Mouse (Mus musculus) ES-Bruce4 (cell line): ENCODE measurements at regions not wholly inside any gene's neighbourhood (a gene's known extent, or its start where the extent isn't known, plus 50 kb on each side); places are given as distances from the start of the nearest gene placed in this dataset.

Source experiments
- H3K27ac ChIP-seq: 2 replicates; pipeline ENCODE4 v1.5.1; 2012; ENCODE audit warnings: low read length, inconsistent platforms; ENCODE audit not compliant: insufficient read depth
- H3K27me3 ChIP-seq: 2 replicates; pipeline ENCODE4 v1.6.1; 2012; ENCODE audit warnings: mild to moderate bottlenecking, low read length, inconsistent platforms; ENCODE audit not compliant: control insufficient read depth, poor library complexity, insufficient read depth, severe bottlenecking
- H3K36me3 ChIP-seq: 2 replicates; pipeline ENCODE4 v1.6.1; 2012; ENCODE audit warnings: inconsistent platforms, mild to moderate bottlenecking, low read length, moderate library complexity; ENCODE audit not compliant: control insufficient read depth, poor library complexity, insufficient read depth, severe bottlenecking
- H3K4me1 ChIP-seq: one replicate; pipeline ENCODE4 v1.8.1; 2011; ENCODE audit warnings: low read length; ENCODE audit not compliant: control insufficient read depth, insufficient read depth
- H3K4me3 ChIP-seq: 2 replicates; pipeline ENCODE4 v1.5.1; 2011; ENCODE audit warnings: low read depth, mild to moderate bottlenecking, low read length
- H3K9ac ChIP-seq: 2 replicates; pipeline ENCODE4 v1.6.1; 2012; ENCODE audit warnings: low read depth, mild to moderate bottlenecking, inconsistent platforms; ENCODE audit not compliant: poor library complexity, severe bottlenecking
- H3K9me3 ChIP-seq: replicated peaks from 2 replicates; pipeline ENCODE4 v1.6.1; 2012; ENCODE audit warnings: mild to moderate bottlenecking, low read length, inconsistent platforms; ENCODE audit not compliant: control insufficient read depth, poor library complexity, insufficient read depth, severe bottlenecking
- CTCF ChIP-seq: IDR thresholded peaks from one replicate; pipeline ENCODE4 v1.8.1; 2011; ENCODE audit warnings: low read depth, low read length
- EP300 ChIP-seq: IDR thresholded peaks from 2 replicates; pipeline ENCODE4 v1.6.1; 2011; ENCODE audit warnings: low read depth, low read length; ENCODE audit not compliant: insufficient read depth
- POLR2A ChIP-seq: IDR thresholded peaks from one replicate; pipeline ENCODE4 v1.8.1; 2011; ENCODE audit warnings: low read length; ENCODE audit not compliant: insufficient read depth

GRCm38 (mm10) chr13:43863581-43864100 is 79.1 kb downstream of the Cd83 start:
- Histone ChIP-seq H3K4me3 (no peak overlapping the region), H3K27me3 (no peaks in the 10 kb centered on the region), H3K9me3 (no peaks in the 10 kb centered on the region), H3K36me3 (no peaks in the 10 kb centered on the region), H3K27ac (no peak overlapping the region), H3K9ac (no peak overlapping the region), H3K4me1 (peaks cover 4% of the 10 kb centered on the region)
- TF ChIP-seq CTCF (no peak), POLR2A (no peak), EP300 (no peak)

- Histone ChIP-seq H3K4me3 (peak overlapping the region; percentile 33), H3K4me1 (peaks cover 4% of the 10 kb centered on the region), H3K27me3 (no peaks in the 10 kb centered on the region), H3K9me3 (no peaks in the 10 kb centered on the region), H3K36me3 (no peaks in the 10 kb centered on the region), H3K27ac (no peak overlapping the region), H3K9ac (no peak overlapping the region)
- TF ChIP-seq POLR2A: peak; percentile 63
- TF ChIP-seq CTCF: peak; percentile 95
- TF ChIP-seq EP300: peak; percentile 81
Observed at GRCm38 (mm10) chr13:43864153-43864861, 79.7 kb downstream of the Cd83 start.

GRCm38 (mm10) chr13:43865036-43865435 is 80.5 kb downstream of the Cd83 start:
- Histone ChIP-seq H3K27ac (no peak overlapping the region), H3K27me3 (no peaks in the 10 kb centered on the region), H3K36me3 (no peaks in the 10 kb centered on the region), H3K4me3 (peak overlapping the region; percentile 26), H3K9ac (peak overlapping the region; percentile 16), H3K4me1 (peaks cover 4% of the 10 kb centered on the region), H3K9me3 (no peaks in the 10 kb centered on the region)
- TF ChIP-seq CTCF (no peak), EP300 (peak; percentile 54; the same call in 1 of the 2 replicates)

GRCm38 (mm10) chr13:43875895-43876294 is 91.3 kb downstream of the Cd83 start:
- H3K9me3 ChIP-seq: no peaks in the 10 kb centered on the region
- H3K4me1 ChIP-seq: no peaks in the 10 kb centered on the region
- no peak overlapping the region for H3K9ac ChIP-seq
- no peaks in the 10 kb centered on the region for H3K27me3 ChIP-seq
- no peak overlapping the region for H3K27ac ChIP-seq
- H3K36me3 ChIP-seq: no peaks in the 10 kb centered on the region
- TF ChIP-seq EP300: no peak
- peak; percentile 54 for TF ChIP-seq CTCF
- H3K4me3 ChIP-seq: no peak overlapping the region

- no peak for TF ChIP-seq POLR2A
- TF ChIP-seq CTCF: no peak
- TF ChIP-seq EP300: no peak
- Histone ChIP-seq H3K9me3 (no peaks in the 10 kb centered on the region), H3K4me3 (no peak overlapping the region), H3K27ac (no peak overlapping the region), H3K9ac (no peak overlapping the region), H3K27me3 (no peaks in the 10 kb centered on the region; the same call in 1 of the 2 replicates), H3K36me3 (no peaks in the 10 kb centered on the region), H3K4me1 (no peaks in the 10 kb centered on the region)
Observed at GRCm38 (mm10) chr13:43887284-43887683, 102.7 kb downstream of the Cd83 start.

GRCm38 (mm10) chr13:43891928-43892327 is 107.4 kb downstream of the Cd83 start:
- Histone ChIP-seq H3K4me3 (no peak overlapping the region), H3K4me1 (no peaks in the 10 kb centered on the region), H3K9ac (no peak overlapping the region), H3K27ac (no peak overlapping the region), H3K27me3 (no peaks in the 10 kb centered on the region; the same call in 1 of the 2 replicates), H3K36me3 (no peaks in the 10 kb centered on the region), H3K9me3 (no peaks in the 10 kb centered on the region)
- TF ChIP-seq POLR2A: no peak
- no peak for TF ChIP-seq EP300
- no peak for TF ChIP-seq CTCF
